Mouse (Mus musculus) embryo, embryonic 10 days (tissue): ENCODE results near the gene Zfp704.
A peak's percentile ranks its signal among the peaks of the same experiment; 100 is the strongest.

Experiments
- DNase-seq: peaks from one replicate; pipeline ENCODE4 v3.0.0-alpha.2; 2015; ENCODE audit warnings: low spot score

Zfp704 gene

DNA sequence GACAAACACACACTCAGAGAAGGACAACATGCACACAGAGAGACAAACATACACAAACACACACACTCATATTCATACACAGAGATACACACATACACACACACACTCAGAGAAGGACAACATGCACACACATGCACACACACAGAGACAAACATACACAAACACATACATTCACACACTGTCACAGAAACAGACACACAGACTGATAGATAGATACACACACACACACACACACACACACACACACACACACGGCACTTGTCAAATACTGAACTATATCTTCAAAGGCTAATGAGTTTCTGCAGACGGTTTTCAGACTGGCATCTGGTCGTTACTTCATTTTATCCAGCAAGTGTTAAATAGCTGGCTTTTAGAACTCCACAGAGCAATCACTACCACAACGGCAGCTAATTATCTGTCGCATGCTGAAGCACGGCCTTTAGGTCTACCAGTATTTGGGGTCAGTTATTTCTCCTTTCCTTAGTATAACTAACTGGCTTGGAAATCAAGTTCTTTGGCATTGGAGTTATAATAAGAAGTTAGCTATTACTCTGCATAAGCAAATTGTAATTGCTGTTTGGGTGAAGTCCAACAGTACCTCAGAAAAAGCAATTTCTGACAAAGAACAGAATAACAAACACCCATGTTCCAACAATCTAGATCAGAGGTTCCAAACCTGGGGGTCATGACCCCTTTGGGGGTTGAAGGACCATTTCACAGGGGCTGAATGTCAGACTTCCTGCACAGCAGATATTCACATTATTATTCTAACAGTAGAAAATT lies 51.9 kb downstream of the Zfp704 start:
- DNase-seq = no peak

DNA sequence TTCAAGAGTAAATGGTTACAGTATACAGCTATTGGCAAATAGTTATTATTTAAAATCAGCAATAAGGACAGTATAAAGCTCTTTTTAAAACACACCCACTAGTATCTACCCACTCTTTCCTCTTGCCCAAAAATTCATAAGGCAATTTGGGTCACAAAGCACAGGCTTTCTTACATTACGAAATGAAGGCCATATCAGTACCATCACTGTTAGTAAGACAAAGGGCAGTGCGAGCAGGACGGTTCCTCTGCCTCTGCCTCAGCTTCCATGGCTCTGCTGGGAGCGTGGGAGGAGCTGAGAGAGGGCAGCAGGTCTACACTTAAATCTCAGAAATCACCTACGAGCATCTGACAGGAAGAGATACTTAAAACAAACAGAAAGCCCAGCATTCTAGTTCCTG lies 53.7 kb downstream of the Zfp704 start:
- no peak for DNase-seq

DNA sequence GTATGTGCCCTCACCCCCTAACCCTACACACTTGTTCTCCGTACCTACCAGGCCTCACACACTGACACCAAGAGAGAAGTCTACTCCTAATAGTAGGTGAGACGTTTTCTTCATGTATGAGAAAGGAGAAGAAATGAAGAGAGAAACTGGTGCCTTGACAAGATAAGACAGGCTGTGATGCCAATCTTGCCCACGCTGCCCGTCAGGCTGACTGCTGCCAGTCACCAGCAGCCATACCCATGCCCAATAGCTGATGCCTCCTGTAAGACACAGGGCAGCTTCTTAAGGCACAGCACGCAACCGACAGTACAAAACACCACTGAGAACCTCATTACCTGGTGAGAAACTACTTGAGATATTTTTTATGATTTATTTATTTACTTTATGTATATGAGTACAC lies 55.0 kb downstream of the Zfp704 start:
- no peak for DNase-seq

DNA sequence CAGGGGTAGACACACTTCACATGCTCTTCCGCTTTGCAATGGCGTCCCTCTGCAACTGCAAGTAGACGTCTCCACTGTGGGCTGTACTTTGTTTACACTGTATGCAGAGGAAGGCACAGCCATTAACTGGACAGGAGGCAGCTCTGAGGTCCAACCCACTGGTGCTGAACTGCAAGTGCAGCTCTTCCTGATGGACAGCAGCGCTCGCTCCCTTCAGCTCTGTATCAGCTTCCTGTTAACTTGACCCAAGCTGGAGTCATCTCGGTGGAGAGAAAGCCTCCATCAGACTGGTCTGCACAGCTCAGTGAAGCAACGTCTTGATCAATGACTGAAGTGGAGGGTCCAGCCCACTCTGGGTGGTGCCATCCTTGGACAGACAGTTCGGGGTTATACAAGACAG lies 57.6 kb downstream of the Zfp704 start:
- DNase-seq = peak; percentile 53

DNA sequence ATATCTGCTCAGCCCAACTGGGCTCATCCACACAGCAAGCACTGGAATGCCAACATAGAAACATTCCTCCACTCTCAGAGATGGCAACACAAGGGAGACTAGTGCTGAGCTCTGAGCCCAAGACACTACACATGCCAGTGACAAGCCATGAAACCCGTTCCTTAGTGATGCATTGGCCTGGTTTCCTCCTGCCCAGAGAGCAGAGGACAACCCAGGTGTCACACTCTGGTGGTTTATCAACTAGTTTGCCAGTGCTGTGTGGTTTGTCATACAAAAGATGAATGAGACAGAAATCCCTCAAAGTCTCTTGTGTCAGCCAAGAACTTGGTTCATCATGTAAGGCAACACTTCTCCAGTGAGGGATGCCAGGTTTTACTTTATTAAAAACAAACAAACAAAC lies 59.0 kb downstream of the Zfp704 start:
- DNase-seq = no peak

DNA sequence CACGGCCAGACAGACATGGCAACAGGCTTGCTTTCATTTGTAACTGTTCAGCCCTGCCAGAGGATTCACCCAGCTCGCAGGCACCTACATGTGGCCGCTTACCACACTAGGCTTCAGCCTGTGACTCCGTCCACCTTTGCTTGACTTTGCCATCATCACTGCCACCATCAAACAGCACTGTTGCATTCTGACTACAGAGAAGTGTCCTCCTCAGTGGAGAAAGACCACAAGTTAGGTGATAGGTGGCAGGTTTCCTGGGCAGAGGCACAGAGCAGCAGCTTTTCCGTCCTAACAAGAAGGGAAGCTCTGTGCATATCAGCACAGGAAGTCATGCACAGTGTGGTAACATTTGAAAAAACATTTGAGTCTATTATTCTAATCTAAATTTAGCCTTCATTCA lies 60.1 kb downstream of the Zfp704 start:
- no peak for DNase-seq

DNA sequence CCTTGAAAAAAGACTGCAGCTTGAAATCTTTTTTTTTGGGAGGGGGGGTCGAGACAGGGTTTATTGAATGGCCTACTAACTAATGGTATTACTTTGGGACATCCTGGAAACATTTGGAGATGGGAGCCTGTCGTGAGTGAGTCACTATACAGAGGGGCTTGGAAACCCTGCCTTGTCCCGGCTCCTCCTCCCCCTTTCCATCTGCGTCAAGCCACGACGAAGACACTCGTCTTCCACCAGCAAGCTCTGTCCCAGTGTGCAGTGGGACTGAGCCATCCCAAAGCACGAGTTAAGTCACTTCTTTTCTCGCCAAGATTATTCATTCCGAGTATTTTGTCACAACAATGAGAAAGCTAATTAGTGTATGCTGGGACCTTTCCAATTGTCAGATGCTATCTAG lies 61.7 kb downstream of the Zfp704 start:
- no peak for DNase-seq

DNA sequence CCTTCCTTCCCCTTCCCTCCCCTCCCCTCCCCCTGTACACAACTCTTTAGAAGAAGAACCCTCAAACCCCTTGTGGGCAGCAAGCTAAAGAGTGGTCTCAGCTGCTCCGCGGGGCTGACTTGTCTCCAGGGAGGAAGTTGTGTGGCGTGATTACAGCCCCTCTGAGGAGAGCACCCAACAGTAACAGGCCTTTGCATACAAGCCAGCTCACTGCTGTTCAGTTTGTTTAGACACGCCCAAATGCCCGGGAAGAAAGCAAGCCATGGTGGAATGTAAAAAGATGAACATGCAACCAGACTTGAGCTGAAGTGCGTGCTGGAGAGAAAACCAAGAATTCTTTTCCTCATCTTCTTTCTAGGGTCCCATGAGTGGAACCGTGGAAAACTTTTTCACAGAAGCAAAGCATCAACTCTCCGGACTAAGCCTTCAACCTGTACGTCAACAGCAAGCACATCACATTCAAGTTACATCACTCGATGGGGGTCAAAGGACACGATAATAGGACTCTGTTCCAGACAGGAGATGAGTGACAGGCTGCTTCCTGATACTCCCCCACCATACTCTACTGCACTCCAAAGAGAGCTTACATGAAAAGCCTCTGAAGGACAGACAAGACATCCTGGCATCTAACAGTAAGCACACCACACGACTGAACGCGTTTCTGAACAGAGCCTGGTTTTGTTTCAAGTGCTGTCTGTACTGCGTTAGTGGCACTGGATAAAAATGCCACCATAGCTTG lies 62.8 kb downstream of the Zfp704 start:
- DNase-seq = peak; percentile 49

DNA sequence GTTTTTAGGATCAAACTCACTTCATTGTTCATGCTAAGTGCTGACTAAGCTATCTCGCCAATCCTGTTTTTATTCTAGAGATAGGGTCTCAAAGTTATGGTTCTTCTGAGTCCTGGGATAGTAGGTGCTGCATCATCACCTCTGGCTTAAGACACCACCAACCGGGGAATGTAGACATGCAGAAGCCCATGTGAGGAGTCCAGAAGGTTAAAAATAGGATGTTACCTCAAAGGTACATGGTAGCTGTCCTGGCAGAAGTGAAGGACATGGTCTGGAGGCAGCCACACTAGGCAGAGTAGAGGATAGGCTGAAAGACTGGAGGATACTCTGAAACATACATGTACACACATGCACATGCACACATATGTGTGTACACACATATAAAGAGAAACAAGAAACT lies 65.5 kb downstream of the Zfp704 start:
- DNase-seq = no peak

DNA sequence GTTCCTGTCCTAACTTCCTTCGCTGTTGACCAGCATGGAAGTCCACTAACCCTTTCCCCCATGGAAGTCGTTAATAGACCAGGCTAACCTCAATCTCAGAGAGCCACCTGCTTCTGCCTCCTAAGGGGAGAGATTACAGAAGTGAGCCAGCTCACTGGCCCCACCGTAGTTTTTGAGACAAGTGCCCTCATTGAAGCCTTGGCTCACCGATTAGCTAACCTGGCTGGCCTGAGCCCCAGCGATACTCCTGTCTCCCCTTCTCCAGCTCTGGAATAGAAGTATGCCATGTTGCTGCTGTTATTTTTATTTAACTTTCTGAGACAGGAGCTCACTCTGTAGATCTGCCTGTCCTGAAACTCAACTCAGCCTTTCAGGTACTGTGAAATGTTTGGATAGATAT lies 66.0 kb downstream of the Zfp704 start:
- DNase-seq = no peak

DNA sequence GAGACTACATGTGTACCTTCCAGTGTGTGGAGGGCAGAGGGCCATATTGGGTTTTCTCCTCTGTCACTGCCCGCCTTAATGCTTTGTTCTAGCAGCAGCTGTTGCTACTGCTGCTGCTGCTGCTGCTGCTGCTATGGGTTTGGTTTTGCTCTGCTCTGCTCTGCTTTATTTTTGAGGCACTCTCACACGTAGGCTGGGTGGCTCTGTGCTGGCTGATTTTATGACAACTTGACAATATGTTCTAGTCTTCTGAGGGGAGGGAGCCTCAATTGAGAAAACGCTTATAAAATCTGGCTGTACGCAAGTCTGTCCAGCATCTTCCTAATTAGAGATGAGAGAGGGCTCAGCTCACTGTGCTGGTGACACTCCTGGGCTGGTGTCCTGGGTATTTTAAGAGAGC lies 66.4 kb downstream of the Zfp704 start:
- no peak for DNase-seq

DNA sequence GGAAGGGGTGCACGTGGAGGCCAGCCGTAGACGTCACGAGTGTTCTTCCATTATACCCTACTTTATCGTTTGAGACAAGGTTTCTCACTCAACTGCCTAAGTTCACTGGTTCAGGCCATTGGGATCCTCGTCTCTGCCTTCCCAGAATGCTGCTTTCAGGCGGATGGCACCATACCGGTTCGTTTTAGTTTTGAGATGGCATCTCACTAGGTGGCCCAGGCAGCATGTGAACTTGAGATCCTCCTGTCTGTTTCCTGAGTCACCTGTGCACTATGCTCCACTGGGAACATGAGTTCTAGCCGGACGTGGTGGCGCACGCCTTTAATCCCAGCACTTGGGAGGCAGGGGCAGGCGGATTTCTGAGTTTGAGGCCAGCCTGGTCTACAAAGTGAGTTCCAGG lies 68.3 kb downstream of the Zfp704 start:
- DNase-seq = no peak

DNA sequence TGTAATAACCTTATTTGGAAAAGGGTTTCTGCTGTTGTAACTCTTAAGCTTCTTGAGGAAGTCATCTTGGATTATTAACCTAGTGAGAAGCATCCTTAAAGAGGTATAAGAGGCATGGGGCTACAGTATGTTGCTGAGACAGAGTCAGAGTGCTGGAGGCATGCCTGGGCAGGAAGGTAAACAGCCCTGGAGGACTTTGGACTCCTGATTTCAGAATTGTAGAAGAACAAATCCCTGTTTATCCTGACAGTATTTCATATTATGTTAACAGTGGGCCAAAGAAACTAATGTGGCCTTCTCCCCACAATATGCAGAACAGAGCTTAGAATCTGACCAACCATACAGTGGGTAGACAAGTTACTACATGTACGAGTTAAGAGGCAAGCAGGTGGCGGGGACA lies 71.4 kb downstream of the Zfp704 start:
- no peak for DNase-seq

DNA sequence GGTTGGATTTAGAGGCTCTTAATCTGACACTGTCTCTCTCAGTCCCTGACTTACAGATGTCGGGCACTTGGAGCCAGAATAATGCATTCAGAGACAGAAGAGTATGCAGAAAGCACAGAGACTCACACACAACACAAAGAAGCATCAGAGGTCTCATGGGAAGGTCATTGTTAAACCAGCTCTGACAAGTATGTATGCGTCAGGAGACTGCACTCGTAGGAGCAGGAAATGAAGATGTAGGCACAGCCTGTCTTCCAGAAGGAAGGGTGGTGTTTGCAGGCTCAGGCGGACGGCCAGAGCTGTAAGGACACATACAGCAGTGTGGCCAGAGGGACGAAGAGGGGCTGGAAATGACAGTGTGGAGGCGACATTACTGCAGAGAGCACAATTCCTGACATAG lies 72.0 kb downstream of the Zfp704 start:
- DNase-seq = no peak

DNA sequence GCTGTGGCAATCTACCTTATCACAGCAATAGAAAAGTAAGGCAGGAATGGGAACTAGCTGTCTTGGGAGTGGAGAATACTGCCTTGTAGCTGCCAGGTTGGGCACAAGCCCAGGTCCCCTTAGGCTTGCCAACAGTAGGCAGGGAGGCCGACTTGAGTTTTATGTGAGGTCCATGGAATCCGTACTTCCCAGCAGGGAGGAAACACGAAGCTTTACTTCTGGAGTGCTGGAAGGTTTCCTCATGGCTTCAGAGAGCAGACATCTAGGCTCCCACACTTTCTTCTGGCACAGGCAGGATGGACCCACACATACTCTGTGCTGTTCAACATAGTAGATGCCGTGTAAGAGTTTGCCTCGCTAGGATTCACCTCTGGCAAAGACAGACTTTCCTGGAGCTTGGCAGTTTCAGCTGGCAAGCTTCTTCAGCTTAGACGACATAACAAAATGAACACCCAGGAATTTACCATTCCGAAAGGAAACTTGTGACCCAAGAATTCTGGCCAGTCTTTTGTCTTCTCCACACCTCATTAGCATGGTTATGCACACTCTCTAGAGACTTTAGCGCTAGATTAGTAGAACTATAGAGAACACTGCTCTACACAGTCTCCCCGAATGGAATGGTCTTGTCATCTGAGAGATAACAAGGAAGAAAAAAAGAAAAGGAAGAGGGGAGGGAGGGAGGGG lies 79.6 kb downstream of the Zfp704 start:
- DNase-seq = no peak

DNA sequence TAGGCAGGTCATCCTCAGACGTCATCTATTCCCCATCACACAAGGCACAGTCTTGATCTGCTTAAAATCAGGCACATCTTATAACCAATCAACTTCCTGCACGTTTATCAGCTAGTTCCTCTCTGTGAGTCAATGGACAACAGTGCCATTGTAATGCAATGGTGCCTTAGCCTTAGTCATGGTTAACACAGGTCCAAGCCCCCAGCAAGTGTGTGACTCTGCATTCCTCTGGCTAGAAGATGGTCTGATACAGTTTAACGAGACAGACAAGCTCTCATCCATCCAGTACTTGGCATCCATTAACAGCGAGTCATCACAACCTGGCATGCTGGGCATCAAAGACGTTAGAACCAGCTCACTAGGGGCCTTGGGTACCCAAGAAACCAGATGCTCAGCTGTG lies 85.5 kb downstream of the Zfp704 start:
- peak; percentile 33 for DNase-seq

DNA sequence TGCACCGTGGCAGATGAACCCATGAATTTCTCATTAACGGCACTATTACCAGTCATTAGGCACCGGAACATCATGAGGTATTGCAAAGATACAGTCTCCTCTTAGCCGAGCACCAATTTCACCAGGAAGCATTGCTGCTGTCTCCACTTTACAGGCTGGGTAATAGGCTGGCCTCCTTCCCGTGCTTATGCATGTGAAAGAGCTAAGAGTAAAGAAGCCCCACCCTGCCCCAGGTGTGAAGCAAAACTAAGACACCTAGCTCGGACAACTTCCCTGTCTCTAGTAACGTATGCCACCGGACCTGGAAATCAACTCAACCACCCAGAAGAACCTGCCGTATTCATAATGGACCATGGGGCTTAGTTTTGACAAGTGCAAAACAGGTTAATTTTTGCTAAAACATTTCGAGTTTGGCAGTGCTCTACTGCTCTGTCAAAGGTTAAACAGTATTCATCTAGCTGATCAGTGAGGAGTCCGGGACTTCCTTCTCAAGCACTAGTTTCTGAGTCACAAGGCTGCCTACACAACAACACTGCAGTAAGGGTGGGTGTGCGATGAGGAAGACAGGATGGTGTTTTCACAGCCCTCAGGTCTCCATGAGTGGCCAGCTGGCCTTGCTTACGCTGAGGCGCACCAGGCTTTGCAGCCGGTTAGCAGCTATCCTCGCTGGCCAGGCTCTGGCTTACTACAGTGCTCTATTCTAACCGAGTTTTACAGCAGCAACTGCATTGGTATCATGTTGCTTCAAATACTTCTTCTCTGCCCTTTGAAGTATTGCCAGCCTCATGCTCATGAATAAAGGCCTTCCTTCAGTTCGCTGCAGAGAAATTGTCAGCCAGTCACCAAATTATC lies 86.6 kb downstream of the Zfp704 start:
- DNase-seq = peak; percentile 34

DNA sequence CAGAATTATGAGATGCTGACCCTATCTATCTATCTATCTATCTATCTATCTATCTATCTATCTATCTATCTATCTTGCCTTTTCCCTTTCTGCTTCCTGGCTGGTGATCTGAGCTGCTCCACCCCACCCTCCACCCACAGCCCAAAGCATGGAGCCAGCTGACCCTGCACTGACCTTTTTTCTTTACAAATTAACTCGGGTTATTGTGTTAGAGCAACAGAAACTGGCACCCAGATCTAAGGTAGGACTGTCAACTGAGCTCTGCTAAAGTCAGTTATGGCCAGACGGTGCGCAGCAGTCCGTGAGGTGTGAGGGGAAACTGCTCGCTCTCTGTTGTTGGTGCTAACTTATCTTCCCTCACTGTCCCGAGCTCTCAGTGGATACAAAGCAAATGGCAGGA lies 87.9 kb downstream of the Zfp704 start:
- DNase-seq = no peak

DNA sequence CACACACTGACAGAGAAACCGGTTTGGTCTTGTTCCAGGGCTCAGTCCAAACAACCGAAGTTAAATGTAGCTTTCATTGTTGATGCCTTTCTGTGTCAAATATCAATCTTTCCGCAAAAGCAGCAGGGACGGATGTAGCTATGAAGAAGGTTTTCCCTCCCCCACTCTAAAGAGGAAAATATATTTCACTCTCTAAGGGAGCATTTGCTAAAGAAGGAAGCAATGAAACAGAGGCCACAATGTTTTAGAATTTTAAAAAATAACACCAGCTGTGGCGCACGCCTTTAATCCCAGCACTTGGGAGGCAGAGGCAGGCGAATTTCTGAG lies 89.2 kb downstream of the Zfp704 start:
- no peak for DNase-seq

DNA sequence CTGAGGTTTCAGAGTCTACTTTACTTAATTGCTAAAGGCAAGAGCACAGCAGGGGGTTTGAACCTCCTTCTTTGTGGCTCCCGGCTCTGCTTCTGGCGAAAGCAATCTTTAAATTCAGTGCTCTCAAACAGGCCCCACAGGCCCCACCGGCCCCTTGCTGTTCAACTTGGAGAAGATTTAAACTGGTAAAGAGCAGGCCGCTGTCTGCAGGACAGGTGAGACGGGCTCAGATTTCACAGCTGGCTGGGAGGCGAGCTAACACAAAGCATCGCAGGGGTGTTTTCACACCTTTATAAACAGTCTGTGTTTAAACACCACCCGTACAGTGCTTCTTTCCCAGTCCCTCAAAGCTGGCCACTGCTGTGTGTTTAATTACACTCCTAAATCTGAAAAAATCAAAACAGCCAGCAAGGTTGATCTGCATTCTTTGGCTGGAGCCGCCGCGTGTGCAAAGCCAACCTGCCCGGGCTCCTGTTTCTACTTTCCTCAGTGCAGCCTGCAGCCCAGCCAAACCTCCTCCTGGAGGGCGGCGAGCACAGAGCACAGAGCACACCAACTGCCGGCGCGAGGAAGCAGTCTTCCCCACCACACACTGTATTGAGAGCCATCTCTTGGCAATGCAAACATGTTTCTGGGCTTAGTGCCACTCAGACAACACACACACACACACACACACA lies 89.7 kb downstream of the Zfp704 start:
- DNase-seq = peak; percentile 64

DNA sequence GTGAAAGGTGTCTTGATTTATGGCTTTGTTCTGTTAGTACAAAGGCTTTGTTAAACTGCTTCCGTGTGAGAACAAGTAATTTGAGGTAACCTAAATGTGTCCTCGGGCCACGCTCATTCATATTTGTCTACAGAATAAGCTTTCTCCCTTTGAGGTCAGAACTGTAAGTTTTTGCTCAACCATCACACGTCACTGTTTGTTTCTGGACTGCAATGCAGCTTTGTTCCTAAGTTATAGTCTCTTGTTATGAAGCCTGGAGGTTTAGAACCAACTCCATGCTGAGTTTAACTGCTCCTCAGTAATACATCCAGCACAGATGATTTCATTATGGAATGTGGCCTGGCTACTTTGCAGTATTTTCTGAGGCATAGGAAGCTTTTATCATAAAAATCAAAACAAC lies 90.4 kb downstream of the Zfp704 start:
- DNase-seq = no peak

DNA sequence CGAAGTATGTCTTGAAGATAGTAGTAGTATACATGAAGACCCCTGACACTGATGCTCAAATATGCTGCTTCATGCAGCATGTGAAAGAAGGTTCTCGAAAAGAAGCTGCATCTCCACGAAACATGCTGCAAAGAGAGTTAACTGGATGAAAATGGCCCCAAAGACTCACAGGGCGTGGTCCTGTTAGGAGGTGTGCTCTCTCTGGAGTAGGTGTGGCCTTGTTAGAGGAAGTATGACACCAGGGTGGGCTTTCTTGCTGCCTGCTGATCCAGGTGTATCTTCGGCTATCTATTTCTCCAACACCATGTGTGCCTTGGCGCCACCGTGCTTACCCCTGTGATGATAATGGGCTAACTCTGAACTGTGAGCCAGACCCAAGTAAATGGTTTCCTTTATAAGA lies 90.9 kb downstream of the Zfp704 start:
- DNase-seq = no peak
